Mouse (Mus musculus): ENCODE measurements around the gene Arl4c. TPM values are rescaled to one million over a fixed set of nuclear protein-coding genes. Genes with fewer than 3 reads are reported as not detected.
"Not testable (repeated sequence)": the region's sequence is repeated elsewhere in the genome, so short reads cannot be mapped to it uniquely, and the experiment has no call there.

The Arl4c gene
- polyA plus RNA-seq, 1 experiment = 0.83 TPM

DNA sequence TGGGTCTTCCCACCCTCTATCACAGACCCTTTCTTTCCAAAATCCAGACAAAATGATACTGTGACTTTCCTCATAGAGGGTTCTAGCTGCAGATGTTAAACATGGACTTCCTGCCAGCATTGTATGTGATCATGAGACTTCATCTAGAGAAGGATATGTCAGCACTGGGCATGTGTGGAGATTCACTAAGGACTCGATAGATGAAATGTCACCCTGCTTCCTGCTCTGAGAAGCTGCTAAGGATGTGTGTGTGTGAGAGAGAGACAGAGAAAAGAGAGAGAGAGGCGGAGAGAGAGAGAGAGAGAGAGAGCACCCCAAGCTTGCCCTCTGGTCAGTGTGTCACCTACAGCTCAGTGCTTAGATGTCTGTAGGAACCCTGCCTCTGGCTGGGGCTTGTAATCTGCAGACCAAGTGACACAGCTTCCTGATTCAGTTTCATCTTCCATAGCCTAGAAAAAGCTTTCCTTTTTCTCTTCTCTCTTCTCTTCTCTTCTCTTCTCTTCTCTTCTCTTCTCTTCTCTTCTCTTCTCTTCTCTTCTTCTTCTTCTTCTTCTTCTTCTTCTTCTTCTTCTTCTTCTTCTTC is 65.4 kb downstream of the Arl4c start:
- not testable (repeated sequence) for H3K27ac ChIP-seq (replicated peaks; ENCODE audit: low read depth, low read length); H3K4me1 ChIP-seq (ENCODE audit: control insufficient read depth, insufficient read depth, insufficient read length, low read length); H3K4me3 ChIP-seq (ENCODE audit: insufficient read depth, low read depth, low read length)

DNA sequence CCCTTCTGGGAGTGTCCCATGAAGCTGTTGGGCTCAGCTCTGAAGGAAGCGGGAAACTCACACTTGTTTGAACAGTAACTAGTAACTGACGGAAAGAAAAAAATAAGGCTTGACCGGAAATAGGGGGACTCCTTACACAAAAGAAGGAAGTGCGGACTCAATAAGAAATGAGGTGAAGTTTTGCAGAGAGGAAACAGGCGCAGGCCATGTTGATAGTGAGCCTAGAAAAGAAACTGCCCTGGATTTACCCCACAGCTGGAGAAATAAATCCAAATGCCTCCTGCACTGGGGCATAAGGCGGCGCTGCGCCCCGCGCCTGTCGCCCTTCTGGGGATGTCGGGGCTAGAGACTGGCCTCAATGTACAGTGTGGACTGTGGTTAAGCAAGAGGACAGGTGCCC is 66.4 kb downstream of the Arl4c start:
- Histone ChIP-seq H3K4me1 (ENCODE audit: control insufficient read depth, insufficient read depth, insufficient read length, low read length) (peaks cover 10% of the 10 kb centered on the region; the same call in 1 of the 2 replicates), H3K4me3 (ENCODE audit: insufficient read depth, low read depth, low read length) (no peak overlapping the region), H3K27ac (replicated peaks; ENCODE audit: low read depth, low read length) (no peak overlapping the region)

DNA sequence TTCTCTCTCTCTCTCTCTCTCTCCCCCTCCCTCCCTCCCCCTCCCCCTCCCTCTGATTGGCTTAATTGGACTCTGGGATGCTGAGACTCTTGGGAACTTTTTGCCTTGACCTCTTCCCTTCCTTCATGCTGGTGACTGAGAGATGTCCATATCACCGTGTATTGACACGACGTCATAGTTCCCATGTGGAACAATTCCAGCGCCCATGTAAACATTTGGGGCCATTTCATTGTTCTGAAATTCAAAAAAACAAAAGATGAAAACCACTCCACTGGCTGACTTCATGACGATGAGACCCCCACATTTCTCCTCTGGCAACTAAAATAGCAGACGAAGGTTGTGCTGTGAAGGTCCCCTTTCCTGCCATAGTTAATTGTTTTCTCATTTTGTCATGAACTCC is 69.2 kb downstream of the Arl4c start:
- H3K4me3 ChIP-seq (ENCODE audit: insufficient read depth, low read depth, low read length) = no peak overlapping the region
- peaks cover 10% of the 10 kb centered on the region; the same call in 1 of the 2 replicates for H3K4me1 ChIP-seq (ENCODE audit: control insufficient read depth, insufficient read depth, insufficient read length, low read length)
- H3K27ac ChIP-seq (replicated peaks; ENCODE audit: low read depth, low read length) = no peak overlapping the region

DNA sequence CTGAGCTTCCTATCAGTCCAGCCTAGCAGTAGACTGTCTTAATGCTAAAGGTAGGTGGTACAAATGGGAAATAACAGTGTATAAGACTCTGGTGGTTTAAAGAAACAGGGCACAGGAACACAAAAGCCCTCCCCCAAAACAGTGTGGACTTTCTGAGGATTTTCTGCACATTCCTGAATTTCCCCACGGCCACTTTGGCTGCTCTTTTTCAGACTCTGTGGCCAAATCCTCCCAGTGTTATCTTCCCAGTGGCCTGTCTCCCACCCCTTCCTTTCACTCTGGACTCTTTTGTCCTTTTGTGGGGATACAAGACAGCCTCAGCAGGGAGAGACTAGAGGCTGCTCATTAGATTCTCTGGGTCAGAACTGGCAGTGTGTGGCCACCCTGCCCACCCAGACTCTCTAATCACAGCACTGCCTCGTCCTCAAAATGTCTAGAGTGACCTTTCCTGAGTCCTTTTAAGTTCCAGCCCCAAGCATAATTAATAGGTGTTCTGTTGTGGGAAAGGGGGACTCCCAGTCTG is 72.0 kb downstream of the Arl4c start:
- H3K4me3 ChIP-seq (ENCODE audit: insufficient read depth, low read depth, low read length) = no peak overlapping the region
- no peak overlapping the region for H3K27ac ChIP-seq (replicated peaks; ENCODE audit: low read depth, low read length)
- 0 out of 2 replicates have a peak, but pooled peaks cover 4% of the 10 kb centered on the region for H3K4me1 ChIP-seq (ENCODE audit: control insufficient read depth, insufficient read depth, insufficient read length, low read length)

DNA sequence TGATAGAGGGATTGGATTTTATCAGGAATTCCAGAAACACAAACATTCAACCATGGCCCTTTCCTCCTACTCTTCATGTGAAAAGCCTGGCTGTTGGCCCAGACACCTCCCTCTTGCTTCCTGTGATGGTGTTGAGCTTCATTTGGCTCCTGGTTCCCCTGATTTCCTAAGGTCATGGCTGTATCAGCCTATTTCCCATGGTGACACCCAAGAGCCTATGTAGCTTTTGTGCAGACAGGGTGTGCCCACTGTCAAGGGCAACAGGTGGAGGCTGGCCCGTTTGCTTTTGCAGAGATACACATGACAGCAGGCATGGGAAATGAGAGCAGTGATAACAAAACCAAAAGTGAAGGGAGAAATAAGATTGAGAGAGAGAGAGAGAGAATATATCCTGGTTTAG is 76.8 kb downstream of the Arl4c start:
- Histone ChIP-seq H3K27ac (replicated peaks; ENCODE audit: low read depth, low read length) (no peak overlapping the region), H3K4me1 (ENCODE audit: control insufficient read depth, insufficient read depth, insufficient read length, low read length) (0 out of 2 replicates have a peak, but pooled peaks cover 2% of the 10 kb centered on the region), H3K4me3 (ENCODE audit: insufficient read depth, low read depth, low read length) (no peak overlapping the region)

GRCm38 (mm10) chr1:88624376-88624775 is 77.6 kb downstream of the Arl4c start:
- Histone ChIP-seq H3K27ac (replicated peaks; ENCODE audit: low read depth, low read length) (no peak overlapping the region), H3K4me1 (ENCODE audit: control insufficient read depth, insufficient read depth, insufficient read length, low read length) (0 out of 2 replicates have a peak, but pooled peaks cover 2% of the 10 kb centered on the region), H3K4me3 (ENCODE audit: insufficient read depth, low read depth, low read length) (no peak overlapping the region)

DNA sequence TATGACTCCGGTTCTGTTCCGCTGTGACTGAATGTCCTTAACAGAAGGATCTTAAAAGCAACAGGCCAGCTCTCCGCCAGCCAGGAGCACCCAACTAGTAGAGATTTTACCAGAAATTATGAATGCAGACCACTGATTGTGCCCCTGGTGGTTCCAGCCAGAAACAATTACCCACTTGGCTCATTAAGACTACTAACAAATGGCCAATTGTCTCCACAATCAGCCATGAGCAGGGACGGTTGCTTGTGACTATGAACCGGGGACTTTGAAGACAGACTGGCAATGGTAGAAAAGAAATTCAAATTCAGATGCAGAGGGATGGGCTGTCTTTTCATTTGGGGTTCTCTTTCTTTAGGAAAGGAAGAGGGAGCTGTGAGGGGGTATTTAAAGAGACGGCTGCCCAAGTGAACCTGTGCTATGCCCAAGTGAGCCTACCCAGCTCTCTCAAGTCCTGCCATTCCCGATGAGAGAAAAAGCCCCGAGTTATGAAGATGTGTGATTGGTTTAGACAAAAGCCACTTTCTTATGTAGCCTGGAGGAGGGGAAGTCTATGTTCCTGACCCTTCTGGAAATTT is 78.4 kb downstream of the Arl4c start:
- no peak overlapping the region for H3K27ac ChIP-seq (replicated peaks; ENCODE audit: low read depth, low read length)
- 0 out of 2 replicates have a peak, but pooled peaks cover 2% of the 10 kb centered on the region for H3K4me1 ChIP-seq (ENCODE audit: control insufficient read depth, insufficient read depth, insufficient read length, low read length)
- no peak overlapping the region for H3K4me3 ChIP-seq (ENCODE audit: insufficient read depth, low read depth, low read length)

Other genes starting within 250 kb of the Arl4c start
- gene Glrp1, start 192.2 kb downstream of the Arl4c start, polyA plus RNA-seq (2012; ENCODE audit: insufficient read depth, insufficient read length, missing spikeins) = not detected in 2 replicates